9 mouse cellular contexts compared by ENCODE assay signal in genomic region chr10:30419391-30420043, GRCm38 (mm10).
A peak's percentile ranks its signal among the peaks of the same experiment; 100 is the strongest.
DNase-seq lines count a peak whose midpoint lies in the region; ATAC-seq and TF ChIP-seq lines count a peak whose summit lies in the region.
"Had no signal": no experiment of that assay in that cellular context is flagged by ENCODE, and none has a peak within 500 bp of the region (broad histone marks: within the 10 kb centered on the region; RNA-seq: fewer than 3 reads in every experiment).

No protein-coding gene starts in this region.

- H3K27me3 ChIP-seq in liver, postnatal 0 days (ENCODE audit: insufficient read depth, low read length): no peaks in the 10 kb centered on the region
- H3K27me3 ChIP-seq in liver, embryonic 11.5 days (replicated peaks; ENCODE audit: control insufficient read depth, insufficient read depth, low read length): no peaks in the 10 kb centered on the region
- no peaks in the 10 kb centered on the region for H3K27me3 ChIP-seq in hindbrain, postnatal 0 days (ENCODE audit: insufficient read depth, low read length)
- no peaks in the 10 kb centered on the region for H3K27me3 ChIP-seq in midbrain, embryonic 16.5 days (ENCODE audit: control insufficient read depth, insufficient read depth, low read depth, low read length)
- H3K27me3 ChIP-seq: embryonic facial prominence, embryonic 12.5 days had no signal

- no peaks in the 10 kb centered on the region for H3K9me3 ChIP-seq in liver, postnatal 0 days (ENCODE audit: low read length)
- H3K9me3 ChIP-seq in liver, embryonic 11.5 days (ENCODE audit: control insufficient read depth, low read length): no peaks in the 10 kb centered on the region
- no peaks in the 10 kb centered on the region for H3K9me3 ChIP-seq in hindbrain, postnatal 0 days (ENCODE audit: low read length)
- H3K9me3 ChIP-seq in midbrain, embryonic 16.5 days (replicated peaks; ENCODE audit: control insufficient read depth, low read length, poor library complexity, severe bottlenecking): no peaks in the 10 kb centered on the region
- H3K9me3 ChIP-seq: embryonic facial prominence, embryonic 12.5 days had no signal

- TF ChIP-seq EP300 in liver, postnatal 0 days (IDR thresholded peaks at IDR 0.05; ENCODE audit: low read depth): no peak

- no peak for ATAC-seq in liver, postnatal 0 days
- ATAC-seq in liver, embryonic 11.5 days (replicated peaks; ENCODE audit: low FRiP score): no peak
- peak; percentile 67 for ATAC-seq in hindbrain, postnatal 0 days
- peak; percentile 76; the same call in 1 of the 2 replicates for ATAC-seq in midbrain, embryonic 16.5 days

- WGBS in liver, postnatal 0 days (ENCODE audit: insufficient replicate concordance): 34% methylated on average over 6 of the region's 6 CpGs
- 44% methylated on average over 6 of the region's 6 CpGs for WGBS in liver, embryonic 11.5 days
- 39% methylated on average over 6 of the region's 6 CpGs for WGBS in hindbrain, postnatal 0 days
- 43% methylated on average over 6 of the region's 6 CpGs for WGBS in midbrain, embryonic 16.5 days

- H3K9ac ChIP-seq in liver, postnatal 0 days (replicated peaks): no peak overlapping the region
- no peak overlapping the region for H3K9ac ChIP-seq in liver, embryonic 11.5 days (ENCODE audit: low read depth, low read length)
- H3K9ac ChIP-seq in hindbrain, postnatal 0 days (replicated peaks; ENCODE audit: low read length): no peak overlapping the region
- no peak overlapping the region for H3K9ac ChIP-seq in midbrain, embryonic 16.5 days (ENCODE audit: low read depth, low read length)
- H3K9ac ChIP-seq: embryonic facial prominence, embryonic 12.5 days had no signal

- H3K36me3 ChIP-seq in liver, postnatal 0 days (replicated peaks; ENCODE audit: insufficient read depth, low read length): no peaks in the 10 kb centered on the region
- H3K36me3 ChIP-seq in liver, embryonic 11.5 days (ENCODE audit: control insufficient read depth, insufficient read depth, low read length): no peaks in the 10 kb centered on the region
- no peaks in the 10 kb centered on the region for H3K36me3 ChIP-seq in hindbrain, postnatal 0 days (ENCODE audit: insufficient read depth, low read length)
- H3K36me3 ChIP-seq in midbrain, embryonic 16.5 days (ENCODE audit: control insufficient read depth, insufficient read depth, low read length): no peaks in the 10 kb centered on the region
- H3K36me3 ChIP-seq: embryonic facial prominence, embryonic 12.5 days had no signal

- no peak overlapping the region for H3K4me2 ChIP-seq in liver, postnatal 0 days (ENCODE audit: low read depth, low read length)
- H3K4me2 ChIP-seq in liver, embryonic 11.5 days: no peak overlapping the region
- H3K4me2 ChIP-seq in hindbrain, postnatal 0 days (ENCODE audit: low read depth, low read length): peak overlapping the region; percentile 34
- peak overlapping the region; percentile 36; the same call in 1 of the 2 replicates for H3K4me2 ChIP-seq in midbrain, embryonic 16.5 days (ENCODE audit: low read length)
- H3K4me2 ChIP-seq: embryonic facial prominence, embryonic 12.5 days had no signal

- H3K4me3 ChIP-seq in liver, postnatal 0 days (ENCODE audit: low read depth, low read length): no peak overlapping the region
- H3K4me3 ChIP-seq in liver, embryonic 11.5 days (ENCODE audit: low read depth, low read length): no peak overlapping the region
- no peak overlapping the region for H3K4me3 ChIP-seq in hindbrain, postnatal 0 days (ENCODE audit: low read length)
- H3K4me3 ChIP-seq in midbrain, embryonic 16.5 days (ENCODE audit: low read depth, low read length): no peak overlapping the region
- H3K4me3 ChIP-seq: embryonic facial prominence, embryonic 12.5 days had no signal

- H3K27ac ChIP-seq in liver, postnatal 0 days (ENCODE audit: low read depth): no peak overlapping the region
- no peak overlapping the region for H3K27ac ChIP-seq in liver, embryonic 11.5 days (ENCODE audit: low read depth, low read length)
- no peak overlapping the region for H3K27ac ChIP-seq in hindbrain, postnatal 0 days
- no peak overlapping the region for H3K27ac ChIP-seq in midbrain, embryonic 16.5 days (ENCODE audit: low read length)
- H3K27ac ChIP-seq: embryonic facial prominence, embryonic 12.5 days had no signal

- peak; percentile 39 for TF ChIP-seq CTCF in liver, postnatal 0 days (IDR thresholded peaks at IDR 0.05; ENCODE audit: low read depth)
- peak; percentile 58 for TF ChIP-seq CTCF in hindbrain, postnatal 0 days (IDR thresholded peaks at IDR 0.05; ENCODE audit: low read depth)

- H3K4me1 ChIP-seq in liver, postnatal 0 days (ENCODE audit: insufficient read depth): no peaks in the 10 kb centered on the region
- H3K4me1 ChIP-seq in liver, embryonic 11.5 days (replicated peaks; ENCODE audit: control insufficient read depth, insufficient read depth, low read length): no peaks in the 10 kb centered on the region
- H3K4me1 ChIP-seq in hindbrain, postnatal 0 days (ENCODE audit: insufficient read depth, low read length): no peaks in the 10 kb centered on the region
- no peaks in the 10 kb centered on the region for H3K4me1 ChIP-seq in midbrain, embryonic 16.5 days (ENCODE audit: control insufficient read depth, insufficient read depth, low read length)
- H3K4me1 ChIP-seq: embryonic facial prominence, embryonic 12.5 days had no signal

- peak; percentile 36 for DNase-seq in adrenal gland, postnatal 10 days
- DNase-seq in adrenal gland, postnatal 25 days: no peak
- no peak for DNase-seq in liver, postnatal 0 days
- DNase-seq in liver, embryonic 11.5 days (ENCODE audit: low spot score): no peak
- peak; percentile 70 for DNase-seq in hindbrain, postnatal 0 days (ENCODE audit: low spot score)
- DNase-seq in thymus, postnatal 4 days: no peak
- no peak for DNase-seq in spleen, postnatal 4 days (ENCODE audit: low spot score in 2 of 2)

Comparison
In these comparisons a context has a peak if more than half of its experiments do, and no peak if none do; other contexts are left out.
1. DNase-seq: peak in adrenal gland, postnatal 10 days (single experiment) and hindbrain, postnatal 0 days (single experiment); none in adrenal gland, postnatal 25 days (single experiment), liver, postnatal 0 days (single experiment), liver, embryonic 11.5 days (single experiment), thymus, postnatal 4 days (single experiment) and spleen, postnatal 4 days (0 of 2).
2. ATAC-seq: peak in hindbrain, postnatal 0 days (single experiment) and midbrain, embryonic 16.5 days (single experiment); none in liver, postnatal 0 days (single experiment) and liver, embryonic 11.5 days (single experiment).
3. H3K4me2 ChIP-seq: peak in hindbrain, postnatal 0 days (single experiment) and midbrain, embryonic 16.5 days (single experiment); none in liver, postnatal 0 days (single experiment) and liver, embryonic 11.5 days (single experiment).